Mouse (Mus musculus): ENCODE data around the gene Zfp26.
A peak's percentile ranks its signal among the peaks of the same experiment; 100 is the strongest.

Gene Zfp26

GRCm38 (mm10) chr9:20459377-20460317 is at the start of gene Zfp26:
TSS of gene Zfp26 (minus strand) at chr9:20460162.
- peak; percentile 81 for DNase-seq

DNA sequence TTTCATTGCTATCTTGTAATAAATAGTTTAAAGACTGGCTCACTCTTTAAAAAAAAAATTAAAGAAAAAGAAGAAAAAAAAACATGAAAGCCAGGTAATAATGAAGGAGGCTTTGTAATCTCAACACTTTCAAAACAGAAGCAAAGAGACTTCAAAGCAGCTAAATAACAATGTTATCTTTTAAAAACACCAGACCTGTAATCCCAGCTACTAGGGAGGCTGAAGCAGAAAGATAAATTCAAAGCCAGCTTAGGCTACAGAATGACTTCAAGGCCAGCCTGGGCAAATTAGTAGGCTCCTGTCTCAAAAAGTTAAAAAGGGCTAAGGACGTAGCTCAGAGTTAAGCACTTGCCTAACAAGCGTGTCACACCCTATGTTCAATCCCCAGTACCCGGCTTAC is 49.7 kb upstream of the Zfp26 start:
- DNase-seq = no peak

DNA sequence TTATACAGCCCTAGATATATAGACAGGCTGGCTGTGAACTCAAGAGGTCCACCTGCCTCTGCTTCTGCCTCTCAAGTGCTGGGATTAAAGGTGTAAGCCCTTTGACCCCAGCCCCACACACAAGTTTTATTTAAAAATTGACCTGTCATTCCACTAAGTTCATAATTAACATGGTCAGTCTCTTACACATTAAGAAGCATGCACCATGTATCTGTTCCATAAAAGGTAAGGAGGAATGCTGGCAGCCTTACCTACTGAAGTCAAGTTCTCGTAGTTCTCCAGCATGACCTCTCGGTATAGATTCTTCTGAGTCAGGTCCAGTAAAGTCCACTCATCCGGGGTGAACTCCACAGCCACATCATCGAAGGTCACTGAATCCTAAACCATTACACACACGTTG is 44.8 kb upstream of the Zfp26 start:
- no peak for DNase-seq

GRCm38 (mm10) chr9:20493281-20493680 is 33.3 kb upstream of the Zfp26 start:
- peak; percentile 6 for DNase-seq

GRCm38 (mm10) chr9:20492527-20493233 is 32.7 kb upstream of the Zfp26 start, which contains the start of gene Zfp426:
TSS of gene Zfp426 (minus strand) at chr9:20492746.
- peak; percentile 85 for DNase-seq

DNA sequence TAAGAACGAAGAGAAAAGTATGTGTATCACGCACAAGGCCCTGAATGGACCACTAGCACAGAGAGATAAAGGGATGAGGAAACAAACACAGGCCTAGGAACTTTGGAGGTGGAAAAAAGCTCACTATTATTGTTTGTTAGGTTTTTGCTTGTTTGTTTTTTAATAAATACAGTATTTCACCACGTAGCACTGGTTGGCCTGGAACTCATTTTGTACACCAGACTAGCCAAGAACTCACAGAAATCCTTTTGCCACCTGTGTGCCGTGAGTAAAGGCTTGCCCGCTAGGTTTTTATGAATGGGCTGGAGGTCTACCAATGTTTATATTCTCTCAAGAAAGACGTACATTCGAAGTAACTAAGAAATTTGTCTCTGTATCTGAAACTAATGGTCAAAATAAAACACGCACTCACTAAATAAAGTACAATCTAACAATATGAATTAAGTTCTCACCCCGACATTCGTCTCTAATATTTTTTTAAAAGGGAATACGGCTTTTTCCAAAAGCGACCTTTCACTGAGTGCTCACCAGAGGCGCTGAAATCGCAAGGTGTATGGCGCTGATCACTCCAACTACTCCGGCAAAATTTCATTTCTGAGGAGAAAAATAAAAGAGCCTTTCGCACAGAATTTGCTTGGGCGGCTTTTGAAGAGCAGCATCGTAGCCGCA is 32.0 kb upstream of the Zfp26 start:
- no peak for DNase-seq

DNA sequence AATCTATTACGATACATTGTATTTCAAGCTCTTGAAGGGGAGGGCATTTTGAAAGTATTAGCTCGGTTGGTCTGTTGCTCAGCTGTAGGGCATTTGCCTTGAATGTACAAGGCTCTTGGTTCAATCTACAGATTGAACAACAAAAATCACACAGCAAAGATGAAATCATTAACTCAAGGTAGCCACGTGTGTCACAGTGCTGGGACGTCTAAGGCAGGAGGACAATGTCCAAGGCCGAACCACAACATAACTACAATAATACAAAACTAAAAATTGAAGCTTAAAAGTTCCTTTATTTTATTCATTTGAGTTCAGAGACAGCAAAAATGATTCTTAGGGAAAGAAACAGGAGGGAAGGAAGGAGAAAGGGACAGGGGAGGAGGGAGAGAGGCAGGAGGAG is 29.6 kb upstream of the Zfp26 start:
- no peak for DNase-seq

GRCm38 (mm10) chr9:20479396-20479795 is 19.4 kb upstream of the Zfp26 start:
- DNase-seq = no peak

- DNase-seq = no peak
Observed at GRCm38 (mm10) chr9:20476632-20477031, 16.7 kb upstream of the Zfp26 start.

DNA sequence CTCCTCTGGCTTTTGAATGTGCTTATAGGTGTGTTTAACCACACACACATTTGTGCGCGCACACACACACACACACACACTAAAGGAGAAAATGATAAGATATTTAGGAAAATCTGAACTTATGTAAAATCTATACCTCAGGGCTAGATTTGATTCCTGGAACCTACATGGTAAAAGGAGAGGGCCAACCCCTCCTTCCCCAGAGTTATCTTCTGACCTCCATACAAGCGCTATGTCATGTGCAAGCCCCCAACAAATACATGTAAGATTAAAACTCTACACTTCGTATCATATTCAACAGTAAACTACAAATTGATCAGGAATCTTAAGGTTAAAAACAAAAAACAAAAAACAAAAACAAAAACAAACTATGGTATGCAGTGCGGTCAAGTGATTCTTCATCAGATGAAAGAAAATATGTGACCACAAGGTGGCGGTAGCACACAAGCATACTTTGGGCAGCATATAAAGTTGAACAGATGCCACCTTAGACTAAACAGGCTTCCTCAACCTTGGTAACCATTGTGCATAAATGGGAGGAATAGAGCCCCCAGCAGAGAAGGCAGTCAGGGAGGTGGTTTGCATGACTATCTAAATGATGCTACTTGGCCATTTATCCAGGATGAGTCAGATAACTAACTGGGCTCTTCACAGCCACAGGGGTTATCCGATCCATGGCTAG is 6.9 kb upstream of the Zfp26 start:
- peak; percentile 81 for DNase-seq

- no peak for DNase-seq
Observed at GRCm38 (mm10) chr9:20453647-20454046, 6.3 kb downstream of the Zfp26 start.

GRCm38 (mm10) chr9:20451493-20451892 is 8.5 kb downstream of the Zfp26 start:
- DNase-seq = no peak

- DNase-seq = no peak
Observed at GRCm38 (mm10) chr9:20443183-20443783, 16.7 kb downstream of the Zfp26 start.

GRCm38 (mm10) chr9:20430004-20430403 is 30.0 kb downstream of the Zfp26 start:
- DNase-seq = no peak

- no peak for DNase-seq
Observed at GRCm38 (mm10) chr9:20411460-20411859, 48.5 kb downstream of the Zfp26 start.

DNA sequence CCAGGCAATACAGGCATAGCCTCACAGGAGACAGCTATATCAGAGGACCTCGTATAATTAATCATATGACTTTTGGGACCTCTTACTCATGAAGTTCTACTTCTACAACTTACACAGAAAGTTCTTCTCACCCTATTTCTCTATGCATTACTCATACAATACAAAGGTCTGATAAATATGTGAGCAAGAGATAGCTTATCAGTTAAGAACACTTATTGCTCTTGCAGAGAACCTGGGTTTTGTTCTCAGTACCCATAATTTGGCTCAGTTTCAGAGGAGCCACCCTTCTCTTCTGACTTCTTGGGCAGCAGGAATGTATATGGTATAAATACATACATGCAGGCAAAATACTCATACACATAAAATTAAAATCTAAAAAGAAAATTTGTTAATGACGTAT is 50.6 kb downstream of the Zfp26 start:
- no peak for DNase-seq

GRCm38 (mm10) chr9:20385343-20385703 is 74.6 kb downstream of the Zfp26 start:
- no peak for DNase-seq

DNA sequence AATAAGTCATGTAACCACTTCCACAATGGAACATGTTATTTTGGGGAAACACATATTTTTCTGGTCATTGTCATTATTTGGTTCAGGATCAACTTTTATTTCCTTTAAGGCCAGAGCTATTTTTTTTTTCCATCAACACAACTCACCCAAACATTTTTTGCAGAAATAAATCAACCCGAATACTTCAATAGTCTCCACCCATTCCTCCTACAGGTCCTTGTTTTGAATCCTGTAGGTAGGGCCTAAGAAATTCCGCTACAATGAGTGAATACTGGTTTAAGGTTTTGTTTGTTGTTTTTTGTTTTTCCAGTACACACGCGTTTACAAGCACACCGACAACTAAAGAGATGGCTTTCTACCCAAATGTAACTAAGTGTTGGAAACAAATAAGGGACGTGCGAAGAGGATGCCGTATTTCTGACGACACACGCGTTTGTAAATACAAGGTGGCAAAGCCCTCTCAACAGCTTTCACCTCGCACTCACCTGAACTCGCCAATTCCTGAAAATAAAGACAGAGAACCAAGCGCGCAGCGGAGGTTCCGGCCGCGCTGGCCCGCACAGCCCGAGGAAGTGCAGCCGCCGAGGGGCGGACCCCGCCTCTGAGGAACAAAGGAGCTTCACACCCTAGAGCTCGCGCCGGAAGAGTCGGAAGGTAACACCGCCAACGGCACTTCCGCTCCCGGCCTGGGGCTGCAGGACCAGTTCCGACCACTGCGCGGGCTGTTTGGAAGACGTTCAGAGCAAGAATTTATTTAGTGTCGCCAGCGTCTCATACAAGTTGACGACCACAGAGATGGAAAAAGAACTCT is 75.2 kb downstream of the Zfp26 start, which contains the start of gene Zfp560:
Zfp560 (minus strand) TSS at position 646 of the 811 bp plus-strand sequence.
- peak; percentile 94 for DNase-seq

GRCm38 (mm10) chr9:20383659-20384058 is 76.3 kb downstream of the Zfp26 start:
- DNase-seq = no peak

All from lung, postnatal 10 days (tissue).